Mouse (Mus musculus) adrenal gland (tissue): Measurements from ENCODE around the gene Kynu.

Experiments used
- intact Hi-C: fragments of 180-260 bp; cut with DNase I; formaldehyde crosslinking; loops from one replicate; pipeline ENCODE4 v1.15.1; 2025

The Kynu gene

DNA sequence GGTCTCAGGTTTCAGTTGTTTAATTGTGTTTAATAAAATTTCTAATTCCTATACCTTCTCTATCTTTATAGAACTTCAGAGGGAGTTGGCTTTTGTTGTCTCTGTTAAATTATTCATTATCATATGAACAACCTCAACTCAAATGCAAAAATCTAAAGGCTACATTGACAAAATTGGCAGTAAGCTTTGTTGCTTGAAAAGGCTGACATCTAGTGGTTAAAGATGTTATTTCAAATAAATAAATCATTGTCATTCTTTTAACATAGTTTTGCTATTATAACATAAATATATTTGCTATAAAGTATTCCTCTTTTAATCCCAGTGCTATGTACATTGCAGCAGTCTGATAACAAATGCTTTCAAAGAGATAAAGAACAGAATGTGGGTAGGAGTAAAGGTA is 81.4 kb downstream of the Kynu start:
- intact Hi-C loops, result no loop called here

DNA sequence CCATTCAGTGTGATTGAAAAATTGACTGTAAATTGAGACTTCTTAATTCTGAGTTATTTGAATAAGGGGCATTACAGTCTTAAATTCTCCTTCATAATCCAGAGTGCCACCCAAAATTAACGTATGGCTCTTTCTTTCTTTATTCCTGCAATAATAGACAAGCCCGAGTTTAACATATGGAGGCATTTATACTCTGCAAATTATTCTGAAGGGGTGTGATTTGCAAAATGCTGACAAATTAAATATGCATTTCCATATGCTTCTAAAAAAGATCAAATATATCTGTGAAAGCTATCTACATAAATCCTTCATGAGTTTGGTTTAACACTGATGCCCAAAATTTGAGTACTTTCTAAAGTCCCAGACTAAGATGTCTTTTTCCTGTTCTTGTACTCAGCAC is 91.8 kb downstream of the Kynu start:
- intact Hi-C loops, result no loop called here

DNA sequence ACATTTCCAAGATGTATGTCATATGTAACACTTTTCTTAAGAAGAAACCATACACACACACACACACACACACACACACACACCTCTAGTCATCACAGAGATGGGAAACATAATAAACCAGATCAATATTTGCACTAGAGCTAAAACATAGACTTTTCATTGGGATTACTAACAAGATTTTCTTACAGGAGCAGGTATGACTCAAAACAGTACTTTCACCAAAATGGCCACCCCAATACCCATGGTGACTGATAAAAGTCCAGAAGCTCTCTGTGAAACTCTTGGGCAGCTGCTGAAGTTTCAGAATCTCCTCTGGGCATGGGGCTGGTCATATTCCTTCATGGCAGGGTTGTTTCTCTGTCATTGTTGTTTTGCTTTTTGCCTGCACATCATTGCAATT is 114.5 kb downstream of the Kynu start:
- intact Hi-C loops, result no loop called here

DNA sequence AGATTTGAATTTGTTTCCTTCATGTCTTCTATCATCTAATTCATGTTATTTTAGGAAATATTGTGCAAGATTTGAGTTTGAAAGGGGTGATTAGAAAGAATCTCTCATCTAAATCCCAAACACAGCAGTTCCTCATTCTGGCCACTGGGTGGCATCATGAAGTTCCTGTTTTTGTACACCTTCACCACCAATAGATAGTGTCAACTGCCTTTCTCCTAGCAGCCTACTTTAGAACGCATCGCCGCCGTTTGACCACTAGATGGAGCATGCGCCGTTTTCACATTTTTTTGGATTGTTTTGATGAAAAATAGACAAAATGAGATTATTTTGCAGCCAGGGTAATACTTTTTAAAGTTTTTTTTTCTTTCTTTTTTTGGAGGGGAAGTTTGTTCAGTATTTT is 118.5 kb downstream of the Kynu start:
- intact Hi-C loops, result no loop called here

DNA sequence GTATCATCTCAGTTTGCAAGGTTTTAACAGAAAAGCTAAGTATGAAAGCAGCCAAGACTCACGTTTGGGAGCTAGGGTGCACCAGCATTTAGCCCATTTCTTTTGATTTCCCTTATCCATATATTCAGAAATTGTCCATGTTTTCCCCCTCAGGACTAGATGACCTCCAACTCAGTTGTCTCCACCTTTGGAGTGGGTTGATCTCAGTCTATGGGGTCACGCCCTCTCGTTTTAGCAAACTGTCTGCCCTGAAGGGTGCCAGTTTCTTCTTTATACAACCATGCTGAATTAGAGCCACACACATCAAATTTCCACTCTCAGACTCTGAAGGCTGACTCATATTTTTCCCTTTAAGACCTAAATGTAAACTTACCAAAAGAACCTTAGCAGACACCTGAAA is 119.0 kb downstream of the Kynu start:
- intact Hi-C loops, result no loop called here

DNA sequence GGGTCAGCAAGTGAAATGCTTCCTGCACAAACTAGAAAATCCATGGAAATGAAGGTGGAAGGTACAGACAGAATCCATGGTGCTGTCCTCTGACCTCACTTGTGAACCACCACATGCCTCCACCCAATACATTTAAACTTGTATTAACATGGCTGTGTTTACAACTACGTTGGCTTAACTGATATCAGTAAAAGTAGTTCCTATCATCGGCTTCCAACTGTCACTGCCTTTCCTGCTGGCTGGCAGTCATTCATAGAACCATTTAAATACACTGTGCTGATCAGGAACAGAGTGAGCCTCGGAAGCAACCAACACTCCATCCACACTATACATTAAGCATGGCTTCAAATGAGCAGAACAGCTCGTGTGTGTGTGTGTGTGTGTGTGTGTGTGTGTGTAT is 120.1 kb downstream of the Kynu start:
- intact Hi-C loops, result no loop called here

DNA sequence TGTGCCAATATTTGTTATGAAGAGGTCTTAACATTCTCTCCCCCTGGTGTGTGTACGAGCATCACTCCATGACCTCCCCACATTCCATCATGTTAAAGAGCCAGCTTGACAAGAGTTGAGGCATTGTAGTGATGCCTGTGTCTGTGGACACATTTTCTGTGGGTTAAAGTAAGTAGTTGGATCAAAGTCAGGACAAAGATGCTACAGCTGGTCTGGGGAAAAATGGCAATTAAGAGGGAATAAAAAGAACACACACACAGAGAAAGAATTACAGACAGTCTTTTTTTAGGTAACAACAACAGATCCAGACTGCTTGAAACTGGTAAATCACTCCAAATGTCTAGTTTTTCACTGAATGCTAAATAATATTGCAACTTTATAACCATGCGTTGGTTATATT is 135.3 kb downstream of the Kynu start:
- intact Hi-C loops, result no loop called here

DNA sequence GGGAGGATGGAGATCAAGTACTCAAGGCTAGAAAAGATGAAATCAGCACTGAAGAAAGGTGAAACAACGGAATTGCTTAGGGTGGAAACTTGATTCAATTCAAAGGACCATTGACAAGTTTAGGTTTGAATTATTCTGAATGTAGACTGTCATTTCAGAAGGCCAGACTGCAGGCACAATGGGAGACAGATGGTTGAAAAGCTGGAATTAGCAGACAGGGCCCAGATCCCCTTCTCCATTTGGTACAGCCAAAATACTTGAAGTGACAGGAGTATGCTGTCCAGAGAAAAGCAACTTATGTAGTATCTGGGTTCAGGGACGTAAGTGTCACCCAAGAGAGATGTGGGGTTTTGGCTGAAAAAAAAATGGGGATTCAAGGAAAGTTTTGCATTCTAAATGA is 136.2 kb downstream of the Kynu start:
- intact Hi-C loops, result no loop called here

DNA sequence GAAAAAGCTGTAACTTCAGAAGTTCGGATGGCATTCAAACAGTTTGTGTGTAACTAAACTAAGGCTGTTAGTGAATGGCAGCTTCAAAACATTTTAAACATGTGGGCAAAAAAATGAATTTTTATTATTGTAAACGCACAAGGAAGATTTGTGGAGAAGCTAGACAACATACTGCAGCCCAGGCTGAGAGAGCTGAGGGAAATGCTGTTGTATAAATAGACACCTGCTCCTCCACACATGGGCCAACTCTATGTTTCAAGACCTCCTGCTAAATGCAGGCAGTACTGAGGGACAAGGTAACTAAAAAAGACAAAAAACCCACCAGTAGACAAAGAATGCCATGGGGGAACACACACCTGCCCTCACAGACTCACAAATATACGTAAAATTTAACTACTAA is 140.5 kb downstream of the Kynu start:
- intact Hi-C loops, result no loop called here

DNA sequence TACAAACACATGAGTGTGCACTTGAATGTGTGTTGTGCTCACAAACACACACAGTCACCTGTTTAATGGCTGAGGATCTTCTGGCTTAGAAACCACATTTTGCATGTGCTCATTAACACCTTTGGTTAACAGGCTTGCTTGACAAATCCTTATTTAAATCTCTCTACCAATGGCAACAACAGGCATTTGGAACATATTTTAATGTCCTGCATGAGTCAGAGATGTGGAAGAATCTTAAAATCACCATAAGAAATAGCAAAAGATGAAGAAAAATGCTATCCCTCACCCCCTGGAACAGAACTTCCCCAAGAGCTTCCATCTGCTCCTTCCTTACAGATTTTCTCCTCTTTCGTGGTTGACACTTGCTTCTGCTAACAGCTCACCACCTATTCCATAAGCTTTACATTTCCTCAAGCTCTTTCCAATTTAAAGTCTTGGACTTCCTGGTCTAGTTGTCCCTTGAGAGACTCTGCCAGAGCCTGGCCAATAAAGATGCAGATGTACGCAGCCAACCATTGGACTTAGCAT is 157.5 kb downstream of the Kynu start:
- intact Hi-C loops, result no loop called here

DNA sequence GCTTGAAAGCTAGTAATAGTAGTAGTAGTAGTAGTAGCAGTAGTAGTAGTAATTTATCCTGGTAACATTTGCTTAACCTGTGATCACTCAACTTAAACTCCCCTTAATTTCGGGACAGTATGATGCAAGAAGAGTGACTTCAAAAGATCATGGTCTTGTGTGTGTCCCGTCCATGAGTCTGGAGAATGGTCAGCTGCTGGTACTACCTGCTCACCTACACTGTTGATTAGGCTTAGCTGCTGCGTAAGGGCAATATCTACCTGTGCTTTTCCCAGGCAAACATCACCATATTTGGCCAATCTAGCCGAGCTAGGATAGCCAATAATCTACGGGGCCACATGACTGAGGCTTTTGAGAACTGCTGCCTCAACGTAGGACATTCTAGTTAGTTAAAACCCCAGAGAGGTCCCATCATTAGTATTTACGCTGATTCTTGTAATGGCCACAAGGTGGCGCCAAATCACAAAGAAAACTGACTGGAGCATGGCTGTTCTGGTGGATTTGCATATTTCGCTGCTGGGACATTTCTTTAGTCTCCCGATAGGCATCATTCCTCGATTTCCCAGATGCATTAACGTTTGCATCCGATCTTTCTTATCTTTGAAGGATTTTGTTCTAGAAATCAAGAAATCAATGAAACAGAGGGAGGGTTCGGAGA is 167.4 kb downstream of the Kynu start:
- intact Hi-C loops, result loop anchor here (2.0 kb wide), 2 partner anchors 128 to 180 kb away; no protein-coding TSS in a partner anchor

DNA sequence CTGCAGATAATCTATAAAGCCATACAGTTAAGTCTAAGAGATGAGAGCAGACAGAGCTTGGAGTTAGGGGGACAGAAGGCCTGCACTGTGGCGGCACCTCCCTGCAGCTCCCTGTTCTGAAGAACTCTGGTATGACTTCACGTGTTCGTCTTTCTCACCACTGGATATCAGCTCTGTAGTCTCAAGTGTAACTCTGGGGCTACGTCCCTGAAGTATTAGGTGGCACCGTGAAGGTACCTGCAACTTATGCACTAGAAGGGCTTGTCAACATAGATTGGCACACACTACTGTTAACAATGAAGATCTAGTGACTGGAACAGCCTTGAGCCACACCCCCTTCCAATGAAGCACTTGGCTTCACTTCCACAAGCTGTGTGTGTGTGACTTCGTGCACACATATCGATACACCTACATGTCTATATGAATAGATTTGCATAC is 168.0 kb downstream of the Kynu start:
- intact Hi-C loops, result loop anchor here (2.0 kb wide), 2 partner anchors 128 to 180 kb away; no protein-coding TSS in a partner anchor

DNA sequence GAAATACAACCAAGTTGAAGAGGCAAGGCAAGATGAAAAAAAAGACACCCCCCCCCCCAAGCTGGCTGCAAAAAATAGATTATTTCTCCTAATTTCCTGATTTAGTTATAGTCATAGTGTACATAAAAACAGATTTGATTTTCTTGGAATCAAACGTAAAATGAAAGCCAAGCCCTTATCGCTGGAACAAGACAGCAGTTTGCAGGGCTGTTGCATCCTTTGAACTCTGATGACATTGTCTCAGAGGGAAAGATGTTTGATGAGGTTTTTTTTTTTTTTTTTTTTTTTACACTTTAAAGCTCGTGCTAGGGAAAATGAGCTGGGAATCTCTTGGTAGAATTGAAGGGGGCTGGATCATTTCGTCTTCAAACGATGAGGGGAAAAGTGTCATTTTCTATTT is 172.1 kb downstream of the Kynu start:
- intact Hi-C loops, result no loop called here

DNA sequence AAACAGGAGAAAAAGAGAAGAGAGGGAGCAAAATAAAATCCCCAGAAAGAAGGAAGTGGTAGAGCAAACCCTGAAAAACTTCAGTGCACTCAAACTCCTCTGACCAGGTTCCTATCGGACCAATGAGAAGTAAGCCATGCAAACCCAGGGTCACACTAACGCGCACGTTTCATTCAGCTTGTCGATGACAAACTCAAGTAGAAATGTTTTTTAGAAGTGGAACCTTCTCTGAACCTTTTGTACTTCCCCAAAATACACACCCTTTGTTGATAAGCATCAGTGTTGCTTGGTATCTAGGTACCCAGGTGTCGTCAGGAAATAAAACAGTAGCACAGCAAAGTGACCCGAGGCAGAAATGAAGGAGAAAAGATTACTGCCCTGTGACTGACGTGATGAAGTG is 172.6 kb downstream of the Kynu start:
- intact Hi-C loops, result no loop called here

DNA sequence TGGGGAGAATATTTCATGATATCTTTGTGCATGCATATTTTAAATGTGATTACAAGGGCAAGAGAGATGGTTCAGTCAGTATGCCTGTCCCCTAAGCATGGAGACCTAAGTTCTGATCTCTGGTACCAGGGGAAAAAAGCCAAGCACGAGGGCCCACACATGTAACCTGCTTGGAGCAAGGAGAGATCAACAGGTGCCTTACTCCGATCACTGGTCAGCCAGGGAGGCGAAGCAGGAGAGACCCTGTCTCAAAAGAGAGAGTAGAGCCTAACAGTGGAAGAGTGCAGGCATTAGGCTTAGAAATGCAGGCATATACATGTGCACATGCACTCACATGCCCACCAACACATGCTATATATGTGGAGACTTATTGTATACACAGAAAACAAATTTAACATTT is 173.7 kb downstream of the Kynu start:
- intact Hi-C loops, result no loop called here
